Mouse (Mus musculus): ENCODE measurements around the gene Tcf20.
"Not testable (repeated sequence)": the region's sequence is repeated elsewhere in the genome, so short reads cannot be mapped to it uniquely, and the experiment has no call there.

DNA sequence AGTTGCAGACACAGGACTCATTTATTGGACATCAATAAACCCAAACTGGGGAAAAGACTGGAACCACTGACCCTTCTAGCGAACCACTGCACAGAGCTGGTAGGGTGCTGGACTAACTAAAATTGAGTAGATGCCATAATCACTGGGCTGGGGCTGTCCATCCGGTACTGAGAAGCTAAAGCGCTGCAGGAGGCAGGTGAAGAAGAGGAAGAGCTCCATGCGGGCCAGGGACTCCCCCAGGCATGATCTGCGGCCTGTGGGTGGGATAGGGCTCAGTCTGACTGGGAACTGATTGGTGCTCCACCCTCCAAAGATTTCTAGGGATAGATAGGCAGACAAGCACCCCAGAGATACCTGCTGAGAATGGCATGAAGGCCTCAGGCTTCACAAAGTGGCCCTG is 209.8 kb downstream of the Tcf20 start:
- not testable (repeated sequence) for TF ChIP-seq CTCF, EP300 (IDR thresholded peaks at IDR 0.05; ENCODE audit: low read depth)
